Mouse (Mus musculus) skeletal muscle tissue, postnatal 0 days (tissue): ENCODE data around the gene Ticrr. TPM values are rescaled to one million over a fixed set of nuclear protein-coding genes. Genes with fewer than 3 reads are reported as not detected.

Experiments
- polyA plus RNA-seq: library from polyadenylated mRNA; unstranded; fragments of >200 nt; fragmentation: Nextera tagmentation; extraction: Ambion mirVana; gene quantifications from 2 replicates; pipeline ENCODE4 v1.2.1, GENCODE M21; 2015

The Ticrr gene
- polyA plus RNA-seq: 1.1 and 1.4 TPM in 2 replicates

GRCm38 (mm10) chr7:79659578-79660290 lies at the start of gene Ticrr:
TSS of gene Ticrr (plus strand) at chr7:79660196.

DNA sequence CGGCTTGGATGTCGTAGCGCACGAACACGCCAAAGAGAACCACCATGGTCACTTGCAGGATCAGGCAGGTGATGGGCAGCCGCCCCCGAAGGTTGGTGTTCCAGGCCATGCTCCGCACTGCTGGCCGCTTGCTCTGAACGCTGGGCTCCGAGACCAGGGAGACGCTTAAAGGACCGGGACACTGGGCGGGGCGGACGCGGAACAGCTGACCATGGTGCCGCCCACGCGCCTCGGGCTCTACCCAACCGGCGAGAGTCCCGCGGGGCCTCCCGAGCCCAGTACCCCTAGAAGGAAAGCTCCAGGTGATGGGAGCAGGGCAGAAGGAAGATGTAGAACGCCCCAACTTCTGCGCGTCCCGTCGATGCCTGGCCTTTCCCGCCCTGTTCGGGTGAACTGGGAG lies 42.6 kb upstream of the Ticrr start, which contains the start of gene Rhcg:
Rhcg (minus strand) TSS at position 240 of the 400 bp plus-strand sequence.

GRCm38 (mm10) chr7:79715187-79715981 lies 55.4 kb downstream of the Ticrr start, which contains the start of gene Kif7:
TSS of gene Kif7 (minus strand) at chr7:79715720.

GRCm38 (mm10) chr7:79732622-79733021 lies 72.6 kb downstream of the Ticrr start, which contains the start of gene Plin1:
TSS of gene Plin1 (minus strand) at chr7:79732903.

GRCm38 (mm10) chr7:79742659-79743536 lies 82.9 kb downstream of the Ticrr start, which contains the start of the genes Pex11a and Wdr93:
TSS of gene Pex11a (minus strand) at chr7:79743131.
TSS of gene Wdr93 (plus strand) at chr7:79743163.

Other genes with a start within 250 kb of the Ticrr start
- 12.6 and 15.1 TPM in 2 replicates for gene Polg, start 193.8 kb upstream of the Ticrr start, polyA plus RNA-seq
- gene Rhcg, start 42.5 kb upstream of the Ticrr start, polyA plus RNA-seq: not detected in 2 replicates
- gene Kif7, start 55.5 kb downstream of the Ticrr start, polyA plus RNA-seq: 1.1 and 1.3 TPM in 2 replicates
- gene Plin1, start 72.7 kb downstream of the Ticrr start, polyA plus RNA-seq: 17.4 and 87.9 TPM in 2 replicates
- 5.7 and 14.5 TPM in 2 replicates for gene Pex11a, start 82.9 kb downstream of the Ticrr start, polyA plus RNA-seq
- 0.24 and 2.3 TPM in 2 replicates for gene Wdr93, start 83.0 kb downstream of the Ticrr start, polyA plus RNA-seq
- not detected in 2 replicates for gene Mesp1, start 133.6 kb downstream of the Ticrr start, polyA plus RNA-seq
- 0.09 and 0.26 TPM in 2 replicates for gene Mesp2, start 150.5 kb downstream of the Ticrr start, polyA plus RNA-seq
- gene Anpep, start 200.9 kb downstream of the Ticrr start, polyA plus RNA-seq: 13.2 and 15.1 TPM in 2 replicates